Mouse (Mus musculus): ENCODE data around the gene Ank2. TPM values are rescaled to one million over a fixed set of nuclear protein-coding genes. Genes with fewer than 3 reads are reported as not detected.
A peak's percentile ranks its signal among the peaks of the same experiment; 100 is the strongest.

The Ank2 gene
- polyA plus RNA-seq, 1 experiment: 352 TPM

DNA sequence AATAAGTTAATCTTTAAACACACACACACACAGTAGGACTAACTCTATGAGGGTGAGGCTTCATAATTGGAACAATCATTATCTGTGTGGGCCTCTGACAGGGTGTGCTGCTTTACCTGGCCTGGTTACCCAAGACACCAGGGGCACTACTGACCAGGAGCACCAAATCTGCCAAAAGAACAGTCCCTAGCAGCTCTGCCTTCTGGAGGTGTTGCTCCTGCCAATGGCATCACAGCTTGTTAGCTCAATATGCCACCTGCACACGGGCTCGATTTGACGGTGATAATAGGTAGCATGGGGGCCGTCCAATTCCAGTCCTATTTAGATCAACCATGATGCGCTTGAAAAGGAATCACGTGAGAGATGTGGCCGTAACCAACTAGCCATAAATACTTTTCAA lies 300.5 kb downstream of the Ank2 start:
- Histone ChIP-seq H3K4me3 (ENCODE audit: insufficient read depth, low read length) (no peak overlapping the region), H3K4me1 (ENCODE audit: control insufficient read depth, insufficient read depth, low read length) (peaks cover 2% of the 10 kb centered on the region; the same call in 1 of the 2 replicates), H3K27ac (ENCODE audit: insufficient read depth, low read length) (no peak overlapping the region)
- no peak for TF ChIP-seq POLR2A (IDR thresholded peaks at IDR 0.05; ENCODE audit: extremely low read depth, insufficient read depth, low read length)
- TF ChIP-seq CTCF (IDR thresholded peaks at IDR 0.05; ENCODE audit: extremely low read depth, insufficient read depth, low read length): no peak

GRCm38 (mm10) chr3:127188789-127189128 lies 310.4 kb downstream of the Ank2 start:
- TF ChIP-seq CTCF (IDR thresholded peaks at IDR 0.05; ENCODE audit: extremely low read depth, insufficient read depth, low read length): no peak
- TF ChIP-seq POLR2A (IDR thresholded peaks at IDR 0.05; ENCODE audit: extremely low read depth, insufficient read depth, low read length): no peak
- Histone ChIP-seq H3K4me1 (ENCODE audit: control insufficient read depth, insufficient read depth, low read length) (peaks cover 6% of the 10 kb centered on the region), H3K27ac (ENCODE audit: insufficient read depth, low read length) (no peak overlapping the region), H3K4me3 (ENCODE audit: insufficient read depth, low read length) (no peak overlapping the region)

- H3K27ac ChIP-seq (ENCODE audit: insufficient read depth, low read length): no peak overlapping the region
- TF ChIP-seq CTCF (IDR thresholded peaks at IDR 0.05; ENCODE audit: extremely low read depth, insufficient read depth, low read length) (no peak), POLR2A (IDR thresholded peaks at IDR 0.05; ENCODE audit: extremely low read depth, insufficient read depth, low read length) (no peak)
- peaks cover 6% of the 10 kb centered on the region for H3K4me1 ChIP-seq (ENCODE audit: control insufficient read depth, insufficient read depth, low read length)
- H3K4me3 ChIP-seq (ENCODE audit: insufficient read depth, low read length): no peak overlapping the region
Observed at GRCm38 (mm10) chr3:127188086-127188788, 310.9 kb downstream of the Ank2 start.

DNA sequence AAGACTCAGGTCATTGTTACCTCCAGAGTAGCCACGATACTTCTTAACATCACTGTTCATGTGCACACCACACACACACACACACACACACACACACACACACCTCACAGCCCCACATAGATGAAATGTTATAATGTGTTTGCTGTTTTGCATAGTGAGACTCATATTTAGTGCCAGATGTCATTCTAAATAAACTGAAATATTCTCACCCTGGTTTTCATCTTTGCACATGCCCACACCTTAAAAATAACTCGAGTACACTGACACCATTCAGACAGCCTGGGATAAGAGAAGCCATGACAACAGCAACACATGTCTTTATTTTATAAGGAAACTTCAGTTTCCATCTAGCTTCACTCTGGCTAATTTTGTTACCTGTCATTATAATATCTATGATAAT lies 312.1 kb downstream of the Ank2 start:
- TF ChIP-seq CTCF (IDR thresholded peaks at IDR 0.05; ENCODE audit: extremely low read depth, insufficient read depth, low read length) (no peak), POLR2A (IDR thresholded peaks at IDR 0.05; ENCODE audit: extremely low read depth, insufficient read depth, low read length) (no peak)
- Histone ChIP-seq H3K4me3 (ENCODE audit: insufficient read depth, low read length) (no peak overlapping the region), H3K4me1 (ENCODE audit: control insufficient read depth, insufficient read depth, low read length) (peaks cover 6% of the 10 kb centered on the region), H3K27ac (ENCODE audit: insufficient read depth, low read length) (no peak overlapping the region)

GRCm38 (mm10) chr3:127186239-127186638 lies 312.9 kb downstream of the Ank2 start:
- Histone ChIP-seq H3K27ac (ENCODE audit: insufficient read depth, low read length) (no peak overlapping the region), H3K4me3 (ENCODE audit: insufficient read depth, low read length) (no peak overlapping the region), H3K4me1 (ENCODE audit: control insufficient read depth, insufficient read depth, low read length) (peaks cover 6% of the 10 kb centered on the region)
- no peak for TF ChIP-seq POLR2A (IDR thresholded peaks at IDR 0.05; ENCODE audit: extremely low read depth, insufficient read depth, low read length)
- TF ChIP-seq CTCF (IDR thresholded peaks at IDR 0.05; ENCODE audit: extremely low read depth, insufficient read depth, low read length): no peak

GRCm38 (mm10) chr3:127183998-127184753 lies 315.0 kb downstream of the Ank2 start:
- Histone ChIP-seq H3K4me1 (ENCODE audit: control insufficient read depth, insufficient read depth, low read length) (peaks cover 4% of the 10 kb centered on the region), H3K27ac (ENCODE audit: insufficient read depth, low read length) (no peak overlapping the region), H3K4me3 (ENCODE audit: insufficient read depth, low read length) (no peak overlapping the region)
- no peak for TF ChIP-seq POLR2A (IDR thresholded peaks at IDR 0.05; ENCODE audit: extremely low read depth, insufficient read depth, low read length)
- TF ChIP-seq CTCF (IDR thresholded peaks at IDR 0.05; ENCODE audit: extremely low read depth, insufficient read depth, low read length): peak; percentile 78

DNA sequence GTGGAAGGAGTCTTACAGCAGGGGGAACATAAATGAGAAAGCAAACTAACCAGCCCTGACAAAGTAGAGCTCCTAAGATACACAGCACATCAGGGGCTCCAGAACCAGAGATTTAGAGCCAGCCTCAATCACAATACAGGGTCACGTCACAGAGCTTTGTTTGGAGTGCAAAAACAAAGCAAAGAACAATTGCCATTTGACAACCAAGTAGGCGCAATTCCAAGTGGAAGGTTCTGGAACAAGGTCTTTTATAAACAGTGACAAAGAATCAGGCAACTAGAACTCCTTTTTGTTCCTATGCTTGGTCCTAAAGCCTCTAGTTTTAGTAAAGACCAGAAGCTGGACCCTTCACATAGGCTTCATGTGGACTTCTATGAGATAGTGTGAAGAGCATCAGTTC lies 326.5 kb downstream of the Ank2 start:
- peaks cover 4% of the 10 kb centered on the region; the same call in 1 of the 2 replicates for H3K4me1 ChIP-seq (ENCODE audit: control insufficient read depth, insufficient read depth, low read length)
- peak overlapping the region; percentile 67 for H3K27ac ChIP-seq (ENCODE audit: insufficient read depth, low read length)
- H3K4me3 ChIP-seq (ENCODE audit: insufficient read depth, low read length): no peak overlapping the region
- no peak for TF ChIP-seq POLR2A (IDR thresholded peaks at IDR 0.05; ENCODE audit: extremely low read depth, insufficient read depth, low read length)
- no peak for TF ChIP-seq CTCF (IDR thresholded peaks at IDR 0.05; ENCODE audit: extremely low read depth, insufficient read depth, low read length)

- Histone ChIP-seq H3K4me1 (ENCODE audit: control insufficient read depth, insufficient read depth, low read length) (peaks cover 4% of the 10 kb centered on the region; the same call in 1 of the 2 replicates), H3K4me3 (ENCODE audit: insufficient read depth, low read length) (no peak overlapping the region), H3K27ac (ENCODE audit: insufficient read depth, low read length) (no peak overlapping the region)
- TF ChIP-seq POLR2A (IDR thresholded peaks at IDR 0.05; ENCODE audit: extremely low read depth, insufficient read depth, low read length) (no peak), CTCF (IDR thresholded peaks at IDR 0.05; ENCODE audit: extremely low read depth, insufficient read depth, low read length) (no peak)
Observed at GRCm38 (mm10) chr3:127170246-127170645, 328.9 kb downstream of the Ank2 start.

GRCm38 (mm10) chr3:127169114-127169513 lies 330.0 kb downstream of the Ank2 start:
- Histone ChIP-seq H3K4me3 (ENCODE audit: insufficient read depth, low read length) (no peak overlapping the region), H3K27ac (ENCODE audit: insufficient read depth, low read length) (no peak overlapping the region), H3K4me1 (ENCODE audit: control insufficient read depth, insufficient read depth, low read length) (peaks cover 3% of the 10 kb centered on the region; the same call in 1 of the 2 replicates)
- no peak for TF ChIP-seq POLR2A (IDR thresholded peaks at IDR 0.05; ENCODE audit: extremely low read depth, insufficient read depth, low read length)
- no peak for TF ChIP-seq CTCF (IDR thresholded peaks at IDR 0.05; ENCODE audit: extremely low read depth, insufficient read depth, low read length)

DNA sequence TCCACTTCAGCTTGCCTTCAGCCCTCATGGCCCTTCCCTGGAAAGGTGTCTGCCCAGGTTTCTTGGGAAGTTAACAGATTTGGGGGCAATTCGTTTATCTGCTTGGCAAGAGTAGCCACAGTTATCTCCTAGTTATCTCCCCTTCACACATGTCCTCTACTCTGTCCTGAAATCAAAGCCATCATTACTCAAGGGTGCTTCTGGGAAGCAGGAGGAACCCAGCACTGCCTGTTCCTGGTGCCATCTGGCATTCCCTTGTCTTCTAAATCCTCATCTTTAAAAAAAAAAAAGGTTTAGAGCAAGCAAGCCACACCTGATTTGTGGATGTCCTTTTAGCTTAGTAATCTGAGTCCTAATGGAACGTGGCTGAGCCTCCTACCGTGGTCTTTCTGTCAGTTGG lies 335.4 kb downstream of the Ank2 start:
- Histone ChIP-seq H3K27ac (ENCODE audit: insufficient read depth, low read length) (peak overlapping the region; percentile 2; the same call in 1 of the 2 replicates), H3K4me1 (ENCODE audit: control insufficient read depth, insufficient read depth, low read length) (peaks cover 4% of the 10 kb centered on the region; the same call in 1 of the 2 replicates), H3K4me3 (ENCODE audit: insufficient read depth, low read length) (no peak overlapping the region)
- TF ChIP-seq CTCF (IDR thresholded peaks at IDR 0.05; ENCODE audit: extremely low read depth, insufficient read depth, low read length) (no peak), POLR2A (IDR thresholded peaks at IDR 0.05; ENCODE audit: extremely low read depth, insufficient read depth, low read length) (no peak)

Measured in cortical plate, adult 2 months (tissue).